12 mouse cellular contexts compared by ENCODE assay signal in genomic region chr4:153557812-153558608, GRCm38 (mm10).
DNase-seq lines count a peak whose midpoint lies in the region.
"Had no signal": no experiment of that assay in that cellular context is flagged by ENCODE, and none has a peak within 500 bp of the region (broad histone marks: within the 10 kb centered on the region; RNA-seq: fewer than 3 reads in every experiment).

No protein-coding gene starts in this region.

- DNase-seq in left cerebral cortex, adult 8-10 months (ENCODE audit: low spot score in 2 of 2), result peak; percentile 9 to 31
- no peak for DNase-seq in left cerebral cortex, adult 11 months (ENCODE audit: low spot score)
- DNase-seq in frontal cortex, postnatal 36 days (ENCODE audit: low spot score in 2 of 2), result peak; percentile 21 to 50
- DNase-seq in left cerebral cortex, postnatal 25 days (ENCODE audit: low spot score in 2 of 2), result peak; percentile 44 to 57
- peak; percentile 62 for DNase-seq in telencephalon, adult 2 months (ENCODE audit: low read depth, low spot score)
- no peak for DNase-seq in heart, postnatal 36 days
- no peak for DNase-seq in spleen, postnatal 4 days (ENCODE audit: low spot score in 2 of 2)
- DNase-seq in heart, postnatal 25 days (ENCODE audit: low spot score), result no peak
- DNase-seq: adrenal gland, postnatal 36 days; cerebellum, postnatal 36 days; kidney, adult 11 months; lung, adult 18-20 months had no signal

- intact Hi-C loops in left cerebral cortex, postnatal 25 days (cut with DNase I), result no loop called here
- intact Hi-C loops in heart, postnatal 36 days (cut with DNase I), result no loop called here
- intact Hi-C loops in heart, postnatal 25 days (cut with DNase I), result no loop called here

Comparison
In these comparisons a context has a peak if more than half of its experiments do, and no peak if none do; other contexts are left out.
1. DNase-seq: peak in left cerebral cortex, adult 8-10 months (2 of 2), frontal cortex, postnatal 36 days (2 of 2), left cerebral cortex, postnatal 25 days (2 of 2) and telencephalon, adult 2 months (single experiment); none in left cerebral cortex, adult 11 months (single experiment), heart, postnatal 36 days (0 of 2), spleen, postnatal 4 days (0 of 2) and heart, postnatal 25 days (single experiment).